Mouse (Mus musculus): Measurements from ENCODE around the gene AW822073. TPM values are rescaled to one million over a fixed set of nuclear protein-coding genes. Genes with fewer than 3 reads are reported as not detected.
"Not testable (repeated sequence)": the region's sequence is repeated elsewhere in the genome, so short reads cannot be mapped to it uniquely, and the experiment has no call there.

The AW822073 gene
- under 1 TPM in 1 of 4 experiments, not detected in 3; 0.87 TPM for total RNA-seq (2022)

DNA sequence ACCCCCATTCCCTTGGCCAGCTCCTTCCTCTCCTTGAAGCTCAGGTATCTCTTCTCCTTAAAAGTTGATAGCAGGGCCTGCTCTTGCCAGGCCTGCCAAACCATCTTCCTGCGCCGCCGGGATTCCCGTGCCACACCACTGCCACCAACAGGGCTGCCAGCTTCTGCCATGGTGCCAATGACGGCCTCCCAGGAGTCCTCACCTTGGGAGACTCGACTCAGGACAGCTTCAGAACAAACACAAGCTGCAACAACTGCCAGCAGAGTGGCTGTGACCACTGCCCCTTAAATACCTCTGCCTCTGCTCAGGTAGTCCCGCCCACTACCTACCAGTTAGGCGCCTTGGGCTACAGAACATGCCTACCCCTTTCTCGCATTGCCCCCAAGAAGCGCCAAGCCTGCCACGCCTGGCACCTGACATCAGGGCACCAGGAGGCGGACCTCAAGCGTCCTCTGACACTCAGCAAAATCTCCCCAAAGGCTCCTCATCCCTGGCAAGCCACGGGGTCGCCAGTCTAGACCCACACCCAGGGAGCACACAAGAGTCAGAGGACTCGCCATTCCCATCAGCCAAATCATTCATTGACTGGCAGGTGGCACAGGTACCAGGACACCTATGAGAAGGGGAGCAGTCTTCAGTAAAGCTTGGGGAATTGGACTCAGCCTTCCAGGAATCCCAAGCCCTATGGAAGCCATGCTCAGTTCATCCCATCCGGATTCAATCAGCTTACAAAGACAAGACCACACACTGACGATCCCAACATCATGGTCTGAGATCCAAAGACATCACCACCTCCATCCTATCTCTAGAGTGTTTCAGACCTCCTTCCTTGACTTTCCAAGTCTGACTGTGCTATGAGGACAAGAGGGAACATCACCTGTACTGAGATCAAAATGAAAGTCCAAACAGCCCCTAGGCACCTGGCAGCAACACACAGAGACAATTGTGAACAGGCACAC, at the start of gene AW822073:
TSS of gene AW822073 (minus strand) at position 104 of the 959 bp plus-strand sequence.
- DNase-seq (ENCODE audit: low spot score in 2 of 2): peak in 1 of 2 experiments; percentile 48

DNA sequence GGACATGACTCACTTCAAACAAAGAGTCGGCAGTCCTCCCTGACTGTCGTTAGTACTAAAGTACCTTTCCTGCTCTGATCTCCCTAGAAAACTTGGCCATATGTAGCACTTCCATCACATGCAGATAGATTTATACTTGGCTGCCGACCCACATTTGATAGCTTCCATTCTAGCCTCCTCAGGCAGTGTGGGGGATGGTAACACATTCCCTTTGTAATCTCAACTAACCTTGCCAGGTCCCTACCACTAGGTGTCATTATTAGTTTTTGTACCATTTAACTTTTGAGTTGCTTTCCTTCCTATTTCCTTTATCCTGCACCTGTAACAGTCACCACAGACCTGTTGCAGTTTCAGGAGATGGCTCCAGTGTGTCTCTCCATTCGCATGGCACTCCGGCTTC, 33.7 kb upstream of the AW822073 start:
- no peak for DNase-seq (ENCODE audit: low spot score in 2 of 2)

GRCm38 (mm10) chr10:58255954-58256353, 31.2 kb upstream of the AW822073 start:
- no peak for DNase-seq (ENCODE audit: low spot score in 2 of 2)

GRCm38 (mm10) chr10:58255213-58255892, 30.6 kb upstream of the AW822073 start, which contains the start of gene Gcc2:
Gene Gcc2, plus strand, starts transcription at chr10:58255497.
- peak; percentile 89 to 92 for DNase-seq (ENCODE audit: low spot score in 2 of 2)

- DNase-seq (ENCODE audit: low spot score in 2 of 2): no peak
These were observed 30.0 kb upstream of the AW822073 start for GRCm38 (mm10) chr10:58254635-58255175.

GRCm38 (mm10) chr10:58249535-58249934, 24.8 kb upstream of the AW822073 start:
- no peak for DNase-seq (ENCODE audit: low spot score in 2 of 2)

GRCm38 (mm10) chr10:58238984-58239740, 14.4 kb upstream of the AW822073 start:
- peak; percentile 58 to 71 for DNase-seq (ENCODE audit: low spot score in 2 of 2)

DNA sequence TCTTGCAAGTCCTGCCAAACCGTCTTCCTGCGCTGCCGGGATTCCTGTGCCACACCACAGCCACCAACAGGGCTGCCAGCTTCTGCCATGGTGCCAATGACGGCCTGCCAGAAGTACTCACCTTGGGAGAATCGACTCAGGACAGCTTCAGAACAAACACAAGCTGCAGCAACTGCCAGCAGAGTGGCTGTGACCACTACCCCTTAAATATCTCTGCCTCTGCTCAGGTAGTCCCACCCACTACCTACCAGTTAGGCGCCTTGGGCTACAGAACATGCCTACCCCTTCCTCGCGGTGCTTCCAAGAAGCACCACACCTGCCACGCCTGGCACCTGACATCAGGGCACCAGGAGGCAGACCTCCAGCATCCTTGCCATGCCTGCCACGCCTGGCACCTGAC, 11.9 kb upstream of the AW822073 start, which contains the start of gene Gm4981:
TSS of gene Gm4981 (minus strand) at position 89 of the 400 bp plus-strand sequence.
- DNase-seq (ENCODE audit: low spot score in 2 of 2): no peak

DNA sequence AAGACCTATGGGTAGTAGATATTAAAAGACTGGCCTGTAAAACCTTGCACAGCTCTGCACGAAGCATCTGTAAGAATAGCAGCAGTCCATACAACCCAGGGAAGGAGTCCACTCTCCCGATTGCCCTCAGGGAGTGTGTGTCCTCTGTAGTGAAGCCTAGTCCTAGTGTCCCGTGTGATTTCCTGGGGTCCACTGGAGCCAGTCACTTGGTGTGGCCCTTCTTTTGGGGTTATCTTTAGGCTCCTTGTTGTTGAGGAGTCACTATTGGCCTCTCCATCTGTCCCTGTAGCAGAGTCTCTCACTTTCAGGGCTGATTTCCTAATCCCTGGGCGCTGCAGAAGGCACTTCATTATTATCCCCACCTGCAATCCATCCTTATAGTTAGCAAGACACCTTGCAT, 10.3 kb upstream of the AW822073 start:
- not testable (repeated sequence) for DNase-seq (ENCODE audit: low spot score in 2 of 2)

GRCm38 (mm10) chr10:58233740-58234121, 9.0 kb upstream of the AW822073 start:
- DNase-seq (ENCODE audit: low spot score in 2 of 2): not testable (repeated sequence)

- not testable (repeated sequence) for DNase-seq (ENCODE audit: low spot score in 2 of 2)
These were observed 8.5 kb upstream of the AW822073 start for GRCm38 (mm10) chr10:58233054-58233739.

DNA sequence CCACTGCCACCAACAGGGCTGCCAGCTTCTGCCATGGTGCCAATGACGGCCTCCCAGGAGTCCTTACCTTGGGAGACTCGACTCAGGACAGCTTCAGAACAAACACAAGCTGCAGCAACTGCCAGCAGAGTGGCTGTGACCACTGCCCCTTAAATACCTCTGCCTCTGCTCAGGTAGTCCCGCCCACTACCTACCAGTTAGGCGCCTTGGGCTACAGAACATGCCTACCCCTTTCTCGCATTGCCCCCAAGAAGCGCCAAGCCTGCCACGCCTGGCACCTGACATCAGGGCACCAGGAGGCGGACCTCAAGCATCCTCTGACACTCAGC, 7.9 kb upstream of the AW822073 start, which contains the start of gene Duxf3:
TSS of gene Duxf3 (minus strand) at position 35 of the 329 bp plus-strand sequence.
- not testable (repeated sequence) for DNase-seq (ENCODE audit: low spot score in 2 of 2)

GRCm38 (mm10) chr10:58231779-58232640, 7.3 kb upstream of the AW822073 start:
- peak; percentile 72 for DNase-seq (ENCODE audit: low spot score in 2 of 2)

DNA sequence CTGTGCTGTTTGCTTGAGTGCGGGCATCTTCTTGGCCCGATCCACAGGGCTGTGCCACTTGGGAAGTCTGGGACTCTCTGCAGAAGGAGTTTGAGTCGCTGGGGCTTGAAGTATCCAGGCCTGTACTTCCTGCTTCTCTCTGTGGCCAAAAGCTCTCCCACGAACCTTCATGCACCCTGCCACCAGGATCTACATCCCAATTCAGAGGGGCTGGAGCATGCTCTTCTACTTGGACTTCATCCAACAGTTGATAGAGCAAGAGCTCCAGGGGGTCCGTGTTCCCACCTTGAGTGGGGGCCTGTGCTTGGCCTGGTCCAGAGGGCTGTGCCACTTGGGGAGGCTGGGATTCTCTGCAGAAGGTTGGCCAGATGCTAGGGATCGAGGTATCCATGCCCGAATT, 6.4 kb upstream of the AW822073 start:
- DNase-seq (ENCODE audit: low spot score in 2 of 2): peak in 1 of 2 experiments; percentile 58

- not testable (repeated sequence) for DNase-seq (ENCODE audit: low spot score in 2 of 2)
These were observed 5.3 kb upstream of the AW822073 start for GRCm38 (mm10) chr10:58230021-58230420.

GRCm38 (mm10) chr10:58227798-58228197, 3.1 kb upstream of the AW822073 start:
- not testable (repeated sequence) for DNase-seq (ENCODE audit: low spot score in 2 of 2)

DNA sequence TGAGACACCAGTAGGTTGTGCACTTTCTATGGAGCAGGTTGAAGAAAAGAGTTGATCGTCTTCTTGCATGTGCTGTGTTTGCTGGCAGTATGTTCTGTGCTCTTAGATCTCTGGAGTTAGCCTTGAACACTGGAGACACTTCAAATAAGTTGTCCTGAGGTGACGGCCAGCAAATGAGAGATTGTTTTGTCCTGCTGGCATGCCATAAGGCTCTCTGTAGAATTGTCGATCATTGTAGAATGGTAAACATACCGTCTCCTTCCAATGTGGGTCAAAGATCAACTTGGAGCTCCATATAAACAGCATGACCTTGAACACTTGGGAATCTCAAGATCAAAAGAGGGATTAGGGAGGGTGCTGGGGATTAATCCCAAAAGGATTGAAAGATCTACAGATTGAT, 1.6 kb upstream of the AW822073 start:
- DNase-seq (ENCODE audit: low spot score in 2 of 2): not testable (repeated sequence)

GRCm38 (mm10) chr10:58223972-58224805, 541 bp downstream of the AW822073 start:
- DNase-seq (ENCODE audit: low spot score in 2 of 2): peak; percentile 65 to 74

Measured in layer of hippocampus, adult 8-10 months (tissue).